Mouse (Mus musculus): ENCODE results near the gene Fbxl18. TPM values are rescaled to one million over a fixed set of nuclear protein-coding genes. Genes with fewer than 3 reads are reported as not detected.

The Fbxl18 gene
- 1.5 and 2.0 TPM in 2 replicates for polyA plus RNA-seq (2012; rRNA removed)

GRCm38 (mm10) chr5:142894918-142895613, at the start of gene Fbxl18:
Fbxl18 (minus strand) TSS chr5:142895421.

GRCm38 (mm10) chr5:142906532-142907047, 11.4 kb upstream of the Fbxl18 start, which contains the start of gene Actb:
Actb (minus strand) TSS chr5:142906754.

GRCm38 (mm10) chr5:142817524-142818434, 77.4 kb downstream of the Fbxl18 start, which contains the start of gene Tnrc18:
Tnrc18 (minus strand) TSS chr5:142817662.

Other genes with a start within 250 kb of the Fbxl18 start
- 0.09 and 0.14 TPM in 2 replicates for gene Slc29a4, start 202.9 kb downstream of the Fbxl18 start, polyA plus RNA-seq (2012; rRNA removed)
- 2.1 and 2.6 TPM in 2 replicates for gene Tnrc18, start 77.8 kb downstream of the Fbxl18 start, polyA plus RNA-seq (2012; rRNA removed)
- 1,039 and 1,049 TPM in 2 replicates for gene Actb, start 11.3 kb upstream of the Fbxl18 start, polyA plus RNA-seq (2012; rRNA removed)
- gene Fscn1, start 64.9 kb upstream of the Fbxl18 start, polyA plus RNA-seq (2012; rRNA removed), result 9.2 and 9.4 TPM in 2 replicates
- 6.8 and 9.0 TPM in 2 replicates for gene Rnf216, start 217.6 kb upstream of the Fbxl18 start, polyA plus RNA-seq (2012; rRNA removed)